Mouse (Mus musculus) ES-E14 (cell line): ENCODE data around the gene Umodl1. TPM values are rescaled to one million over a fixed set of nuclear protein-coding genes. Genes with fewer than 3 reads are reported as not detected.

Experiments used
- DNase-seq: peaks from one replicate; pipeline ENCODE4 v3.0.0-alpha.2; 2013; ENCODE audit warnings: low read depth, low spot score
- H3K27ac ChIP-seq: 2 replicates; pipeline ENCODE4 v1.5.1; 2012; ENCODE audit warnings: low read depth, mild to moderate bottlenecking, low read length, moderate library complexity, mixed read lengths; ENCODE audit not compliant: poor library complexity, insufficient read depth, severe bottlenecking
- H3K36me3 ChIP-seq: 2 replicates; pipeline ENCODE4 v1.6.1; 2012; ENCODE audit warnings: mild to moderate bottlenecking, low read length, moderate library complexity, mixed read lengths; ENCODE audit not compliant: control insufficient read depth, poor library complexity, insufficient read depth, severe bottlenecking
- H3K4me1 ChIP-seq, 2 experiments: fragments of 150-350 bp in 1 of 2; sonication (generic) in 1 of 2; 2 replicates each; pipeline ENCODE4 v1.6.1; 2012; ENCODE audit warnings: low read length in 2 of 2, mild to moderate bottlenecking in 1 of 2, mixed read lengths in 1 of 2; ENCODE audit not compliant: control insufficient read depth in 2 of 2, insufficient read depth in 2 of 2, poor library complexity in 1 of 2
- H3K4me3 ChIP-seq, 2 experiments: fragments of 150-350 bp in 1 of 2; sonication (generic) in 1 of 2; 2 replicates each; pipeline ENCODE4 v1.5.1; 2012; ENCODE audit warnings: low read length in 2 of 2, low read depth in 1 of 2, mild to moderate bottlenecking in 1 of 2, mixed read lengths in 1 of 2; ENCODE audit not compliant: insufficient read depth in 1 of 2, poor library complexity in 1 of 2, severe bottlenecking in 1 of 2
- H3K9ac ChIP-seq: 2 replicates; pipeline ENCODE4 v1.6.1; 2012; ENCODE audit warnings: low read depth, mild to moderate bottlenecking, low read length, mixed read lengths; ENCODE audit not compliant: poor library complexity, insufficient read depth, severe bottlenecking
- H3K9me3 ChIP-seq: fragments of 150-350 bp; sonication (generic); 2 replicates; pipeline ENCODE4 v1.6.1; 2012; ENCODE audit warnings: low read depth, mild to moderate bottlenecking, low read length; ENCODE audit not compliant: control insufficient read depth, insufficient read depth
- CHD2 ChIP-seq: IDR thresholded peaks from 2 replicates; pipeline ENCODE4 v1.6.1; 2014; ENCODE audit warnings: mild to moderate bottlenecking, low read depth, low read length, inconsistent platforms
- HCFC1 ChIP-seq: IDR thresholded peaks from 2 replicates; pipeline ENCODE4 v1.6.1; 2012; ENCODE audit warnings: low read length, inconsistent platforms, borderline replicate concordance; ENCODE audit not compliant: insufficient read depth
- MAFK ChIP-seq: IDR thresholded peaks from 2 replicates; pipeline ENCODE4 v1.6.1; 2014; ENCODE audit warnings: mild to moderate bottlenecking, low read depth, low read length, inconsistent platforms; ENCODE audit not compliant: insufficient read depth
- ZC3H11A ChIP-seq: IDR thresholded peaks from 2 replicates; pipeline ENCODE4 v1.6.1; 2012; ENCODE audit warnings: low read depth, mild to moderate bottlenecking, inconsistent platforms, low read length, borderline replicate concordance
- ZNF384 ChIP-seq: IDR thresholded peaks from 2 replicates; pipeline ENCODE4 v1.6.1; 2012; ENCODE audit warnings: low read depth, low read length, inconsistent platforms
- in situ Hi-C, 2 experiments: fragments of 600-800 bp; cut with MboI; formaldehyde crosslinking; loops; one replicate each; pipeline ENCODE4 v1.15.1; 2025; ENCODE audit warnings: low sequenced_read_pairs in 2 of 2, inconsistent platforms in 1 of 2; ENCODE audit not compliant: unreplicated experiment in 2 of 2
- total RNA-seq: library from RNA; depleted of rRNA; stranded (reverse); fragments of 300-350 nt; gene quantifications from 2 replicates; pipeline ENCODE4 v1.2.3, GENCODE M21; 2012

Umodl1 gene
- total RNA-seq, 1 experiment = not detected

DNA sequence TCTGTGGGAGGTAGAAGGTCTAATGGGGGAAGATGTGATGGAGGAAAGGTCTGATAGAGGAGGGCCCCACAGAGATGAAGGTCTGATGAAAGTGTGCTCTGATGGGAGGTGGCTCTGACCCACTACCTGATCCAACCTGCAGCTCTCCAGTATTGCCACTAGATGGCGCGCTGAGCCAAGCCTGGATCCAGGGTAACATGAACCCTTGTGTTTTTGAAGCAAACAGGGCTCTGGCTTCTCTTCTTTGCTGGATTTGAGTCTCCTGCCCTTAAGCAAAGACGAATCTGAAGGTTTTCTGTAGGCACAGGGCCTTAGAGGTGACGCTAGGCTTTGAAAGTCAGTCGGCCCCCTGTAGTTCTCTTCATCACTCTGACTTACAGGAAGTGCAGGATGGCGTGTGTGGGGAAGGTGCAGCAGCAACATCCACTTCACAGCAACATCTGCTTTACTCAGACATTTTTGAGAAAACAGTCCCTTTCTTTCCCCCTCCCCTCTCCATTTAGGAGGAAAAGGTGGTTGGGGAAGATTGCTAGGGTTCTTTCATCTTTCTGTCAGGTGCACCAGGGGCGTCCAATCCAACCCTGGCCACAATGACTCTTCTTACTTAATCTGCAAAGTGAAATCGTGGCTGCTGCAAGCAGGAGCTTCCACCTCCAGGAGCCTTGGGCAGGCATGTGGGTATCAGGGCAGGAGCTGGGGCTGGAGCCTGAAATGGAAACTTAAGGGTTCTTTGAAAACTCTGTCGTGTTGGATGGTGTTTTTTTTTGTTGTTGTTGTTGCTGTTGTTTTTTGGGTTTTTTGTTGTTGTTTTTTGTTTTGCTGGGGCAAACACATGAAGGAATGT is 57.3 kb downstream of the Umodl1 start:
- TF ChIP-seq MAFK (no peak), ZNF384 (no peak), CHD2 (no peak), HCFC1 (no peak), ZC3H11A (peak; percentile 85; the same call in 1 of the 2 replicates)
- no peak overlapping the region for H3K4me3 ChIP-seq
- no peak overlapping the region for H3K27ac ChIP-seq
- H3K9me3 ChIP-seq = no peaks in the 10 kb centered on the region
- no peaks in the 10 kb centered on the region for H3K36me3 ChIP-seq
- in situ Hi-C loops = no loop called here
- no peak overlapping the region for H3K9ac ChIP-seq
- DNase-seq = peak; percentile 62
- H3K4me1 ChIP-seq = no peaks in the 10 kb centered on the region

DNA sequence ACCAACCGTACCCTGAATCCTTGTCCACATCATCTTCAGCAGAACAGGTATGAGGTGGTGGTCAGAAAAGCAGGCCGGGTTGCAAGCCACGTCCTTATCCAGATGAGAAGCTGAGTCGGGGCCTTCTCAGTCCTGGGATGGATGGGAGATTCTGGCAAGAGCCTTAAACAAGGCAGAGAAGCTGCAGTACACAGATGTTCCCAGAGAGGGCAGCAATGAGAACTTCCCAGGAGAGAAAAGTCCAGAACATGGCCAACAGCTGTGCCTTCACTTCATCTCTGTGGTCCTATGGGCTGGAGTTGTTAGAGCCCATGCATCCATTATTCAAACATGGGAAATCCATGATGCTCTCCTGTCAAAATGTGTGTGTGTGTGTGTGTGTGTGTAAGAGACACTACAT is 63.8 kb downstream of the Umodl1 start:
- peak; percentile 81 for DNase-seq
- in situ Hi-C loops = no loop called here
- Histone ChIP-seq H3K4me1 (peaks cover 0 to 7% of the 10 kb centered on the region in 2 experiments; a peak in 2 of 4 replicates), H3K9me3 (no peaks in the 10 kb centered on the region), H3K9ac (no peak overlapping the region), H3K4me3 (no peak overlapping the region), H3K36me3 (no peaks in the 10 kb centered on the region), H3K27ac (no peak overlapping the region)
- TF ChIP-seq CHD2 (no peak), MAFK (no peak), ZNF384 (no peak), HCFC1 (no peak), ZC3H11A (no peak)

DNA sequence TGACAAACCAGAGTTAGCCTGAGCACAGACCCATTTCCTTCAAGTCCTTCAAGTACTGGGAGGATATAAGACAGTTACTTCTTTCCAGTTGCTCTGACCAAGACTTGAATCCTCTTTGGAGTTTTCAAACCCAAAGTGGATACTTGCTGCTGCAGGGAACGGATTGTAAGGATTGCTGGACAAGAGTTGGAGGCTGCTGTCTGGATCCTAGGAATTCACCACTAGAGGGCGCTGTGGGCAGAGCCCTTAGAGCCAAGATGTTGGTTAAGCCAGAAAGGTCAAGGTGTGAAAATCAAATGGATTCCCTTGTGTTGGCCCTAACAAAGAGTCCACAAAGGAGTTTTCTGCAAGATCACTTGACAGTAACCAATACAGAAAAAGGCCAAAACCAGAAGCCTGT is 65.1 kb downstream of the Umodl1 start:
- Histone ChIP-seq H3K4me1 (peaks cover 0 to 7% of the 10 kb centered on the region in 2 experiments; a peak in 2 of 4 replicates), H3K9ac (no peak overlapping the region), H3K36me3 (no peaks in the 10 kb centered on the region), H3K9me3 (no peaks in the 10 kb centered on the region), H3K27ac (no peak overlapping the region), H3K4me3 (no peak overlapping the region)
- peak; percentile 85 for DNase-seq
- in situ Hi-C loops = no loop called here
- TF ChIP-seq MAFK (no peak), ZC3H11A (peak; percentile 42; the same call in 1 of the 2 replicates)

- Histone ChIP-seq H3K4me3 (no peak overlapping the region), H3K9me3 (no peaks in the 10 kb centered on the region), H3K27ac (no peak overlapping the region), H3K4me1 (peaks cover 0 to 7% of the 10 kb centered on the region in 2 experiments; a peak in 2 of 4 replicates), H3K9ac (no peak overlapping the region), H3K36me3 (no peaks in the 10 kb centered on the region)
- in situ Hi-C loops = loop anchor here in 1 of 2 experiments (10.0 kb wide), 1 partner anchor 95 kb away; no protein-coding TSS in a partner anchor
- TF ChIP-seq ZNF384 (no peak), CHD2 (no peak), HCFC1 (no peak), ZC3H11A (no peak), MAFK (no peak)
- no peak for DNase-seq
Measured at GRCm38 (mm10) chr17:31020078-31020477, 65.6 kb downstream of the Umodl1 start.
